Mouse (Mus musculus) MEL (cell line): Measurements from ENCODE around the gene Rpl18a. TPM values are rescaled to one million over a fixed set of nuclear protein-coding genes. Genes with fewer than 3 reads are reported as not detected.

ENCODE experiments used
- DNase-seq: peaks from one replicate; pipeline ENCODE4 v3.0.0; 2011; ENCODE audit warnings: low read depth, low spot score
- H3K27ac ChIP-seq: 2 replicates; pipeline ENCODE4 v1.5.1; 2012; ENCODE audit warnings: low read depth, mild to moderate bottlenecking, control low read depth, low read length, moderate library complexity; ENCODE audit not compliant: control insufficient read depth
- H3K27me3 ChIP-seq, 2 experiments: fragments of 150-350 bp in 1 of 2; sonication (generic) in 1 of 2; 2 replicates each; pipeline ENCODE4 v1.6.1; 2012; ENCODE audit warnings: low read length in 2 of 2, mild to moderate bottlenecking in 2 of 2, improper control_type of control experiment in 1 of 2, moderate library complexity in 1 of 2; ENCODE audit not compliant: insufficient read depth in 2 of 2, control insufficient read depth in 1 of 2
- H3K36me3 ChIP-seq, 2 experiments: 2 replicates each; pipeline ENCODE4 v1.6.1; 2012 to 2014; ENCODE audit warnings: low read length in 2 of 2, improper control_type of control experiment in 1 of 2, inconsistent platforms in 1 of 2, mild to moderate bottlenecking in 1 of 2; ENCODE audit not compliant: insufficient read depth in 2 of 2, control insufficient read depth in 1 of 2
- H3K4me1 ChIP-seq, 2 experiments: fragments of 150-350 bp in 1 of 2; sonication (generic) in 1 of 2; 2 replicates each; pipeline ENCODE4 v1.6.1; 2012; ENCODE audit warnings: low read length in 2 of 2, improper control_type of control experiment in 1 of 2, mild to moderate bottlenecking in 1 of 2; ENCODE audit not compliant: insufficient read depth in 2 of 2, control insufficient read depth in 1 of 2
- H3K4me3 ChIP-seq, 2 experiments: fragments of 150-350 bp in 1 of 2; sonication (generic) in 1 of 2; 2 replicates each; pipeline ENCODE4 v1.5.1; 2012; ENCODE audit warnings: low read depth in 2 of 2, low read length in 2 of 2, mild to moderate bottlenecking in 2 of 2, moderate library complexity in 2 of 2, control low read depth in 1 of 2, improper control_type of control experiment in 1 of 2; ENCODE audit not compliant: control insufficient read depth in 1 of 2, insufficient read depth in 1 of 2
- H3K79me2 ChIP-seq: 2 replicates; pipeline ENCODE4 v1.6.1; 2012; ENCODE audit warnings: mild to moderate bottlenecking, low read length, moderate library complexity; ENCODE audit not compliant: control insufficient read depth, poor library complexity, insufficient read depth
- H3K9ac ChIP-seq: 2 replicates; pipeline ENCODE4 v1.6.1; 2012; ENCODE audit warnings: low read depth, mild to moderate bottlenecking, control low read depth, low read length, moderate library complexity; ENCODE audit not compliant: control insufficient read depth, poor library complexity, severe bottlenecking
- H3K9me3 ChIP-seq: fragments of 150-350 bp; sonication (generic); replicated peaks from 2 replicates; pipeline ENCODE4 v1.6.1; 2012; ENCODE audit warnings: mild to moderate bottlenecking, low read length, improper control_type of control experiment, moderate library complexity; ENCODE audit not compliant: insufficient read depth
- BHLHE40 ChIP-seq: IDR thresholded peaks from 2 replicates; pipeline ENCODE4 v1.6.1; 2012; ENCODE audit warnings: low read depth, mild to moderate bottlenecking, inconsistent platforms, low read length, improper control_type of control experiment, borderline replicate concordance
- CTCF ChIP-seq, 3 experiments: IDR thresholded peaks in 2 of 3; conservative IDR thresholded peaks in 1 of 3; 2 replicates each; pipeline ENCODE4 v1.5.1; 2011 to 2012; ENCODE audit warnings: low read length in 3 of 3, low read depth in 2 of 3, mild to moderate bottlenecking in 2 of 3, improper control_type of control experiment in 1 of 3, inconsistent platforms in 1 of 3, mixed read lengths in 1 of 3, moderate library complexity in 1 of 3; ENCODE audit not compliant: control insufficient read depth in 1 of 3, insufficient read depth in 1 of 3, poor library complexity in 1 of 3, severe bottlenecking in 1 of 3
- E2F4 ChIP-seq: IDR thresholded peaks from 2 replicates; pipeline ENCODE4 v1.6.1; 2011; ENCODE audit warnings: low read depth, low read length, improper control_type of control experiment, borderline replicate concordance
- ELF1 ChIP-seq: IDR thresholded peaks from 2 replicates; pipeline ENCODE4 v1.6.1; 2014; ENCODE audit warnings: low read depth, mild to moderate bottlenecking, inconsistent platforms, low read length, improper control_type of control experiment, moderate library complexity
- GABPA ChIP-seq: IDR thresholded peaks from 2 replicates; pipeline ENCODE4 v1.6.1; 2012; ENCODE audit warnings: low read depth, mild to moderate bottlenecking, inconsistent platforms, low read length, improper control_type of control experiment, moderate library complexity
- GATA1 ChIP-seq: IDR thresholded peaks from 2 replicates; pipeline ENCODE4 v1.6.1; 2011; ENCODE audit warnings: low read depth, low read length, improper control_type of control experiment
- HCFC1 ChIP-seq: IDR thresholded peaks from 2 replicates; pipeline ENCODE4 v1.6.1; 2012; ENCODE audit warnings: low read depth, mild to moderate bottlenecking, inconsistent platforms, low read length, improper control_type of control experiment, moderate library complexity
- KAT2A ChIP-seq: conservative IDR thresholded peaks from 2 replicates; pipeline ENCODE4 v1.6.1; 2012; ENCODE audit warnings: low read depth, low read length, improper control_type of control experiment, inconsistent platforms
- MAFK ChIP-seq: IDR thresholded peaks from 2 replicates; pipeline ENCODE4 v1.6.1; 2011; ENCODE audit warnings: low read depth, mild to moderate bottlenecking, low read length, improper control_type of control experiment, borderline replicate concordance
- MAX ChIP-seq: IDR thresholded peaks from 2 replicates; pipeline ENCODE4 v1.6.1; 2011; ENCODE audit warnings: low read length, improper control_type of control experiment
- MAZ ChIP-seq: IDR thresholded peaks from 2 replicates; pipeline ENCODE4 v1.6.1; 2012; ENCODE audit warnings: low read depth, mild to moderate bottlenecking, inconsistent platforms, low read length, improper control_type of control experiment
- MXI1 ChIP-seq: IDR thresholded peaks from 2 replicates; pipeline ENCODE4 v1.6.1; 2011; ENCODE audit warnings: mild to moderate bottlenecking, low read depth, low read length, improper control_type of control experiment
- MYC ChIP-seq: IDR thresholded peaks from 2 replicates; pipeline ENCODE4 v1.6.1; 2011; ENCODE audit warnings: low read depth, mild to moderate bottlenecking, low read length, improper control_type of control experiment, moderate library complexity
- NELFE ChIP-seq: IDR thresholded peaks from 2 replicates; pipeline ENCODE4 v1.6.1; 2011; ENCODE audit warnings: low read depth, low read length, improper control_type of control experiment
- NRF1 ChIP-seq: IDR thresholded peaks from 2 replicates; pipeline ENCODE4 v1.6.1; 2014; ENCODE audit warnings: low read depth, mild to moderate bottlenecking, inconsistent platforms, low read length, improper control_type of control experiment, moderate library complexity; ENCODE audit not compliant: poor library complexity, insufficient read depth, severe bottlenecking
- POLR2A ChIP-seq, 2 experiments: IDR thresholded peaks; 2 replicates each; pipeline ENCODE4 v1.6.1; 2011 to 2012; ENCODE audit warnings: low read length in 2 of 2, mild to moderate bottlenecking in 2 of 2, control low read depth in 1 of 2, improper control_type of control experiment in 1 of 2, low read depth in 1 of 2, moderate library complexity in 1 of 2; ENCODE audit not compliant: control insufficient read depth in 1 of 2, insufficient read depth in 1 of 2, poor library complexity in 1 of 2
- POLR2AphosphoS2 ChIP-seq: IDR thresholded peaks from 2 replicates; pipeline ENCODE4 v1.6.1; 2011; ENCODE audit warnings: low read length, improper control_type of control experiment
- POLR2AphosphoS5 ChIP-seq: IDR thresholded peaks from 2 replicates; pipeline ENCODE4 v1.6.1; 2012; ENCODE audit warnings: low read depth, borderline replicate concordance, mild to moderate bottlenecking, inconsistent platforms, low read length, moderate library complexity, mixed read lengths
- RCOR1 ChIP-seq: IDR thresholded peaks from 2 replicates; pipeline ENCODE4 v1.6.1; 2012; ENCODE audit warnings: low read depth, mild to moderate bottlenecking, inconsistent platforms, low read length, improper control_type of control experiment
- SIN3A ChIP-seq: IDR thresholded peaks from 2 replicates; pipeline ENCODE4 v1.6.1; 2012; ENCODE audit warnings: low read length, improper control_type of control experiment, inconsistent platforms
- TAL1 ChIP-seq: IDR thresholded peaks from 2 replicates; pipeline ENCODE4 v1.6.1; 2012; ENCODE audit warnings: mild to moderate bottlenecking, inconsistent platforms, low read length, moderate library complexity, mixed read lengths
- UBTF ChIP-seq: IDR thresholded peaks from 2 replicates; pipeline ENCODE4 v1.6.1; 2012; ENCODE audit warnings: low read depth, mild to moderate bottlenecking, inconsistent platforms, low read length, improper control_type of control experiment, moderate library complexity, borderline replicate concordance; ENCODE audit not compliant: insufficient read depth
- USF1 ChIP-seq: IDR thresholded peaks from 2 replicates; pipeline ENCODE4 v1.6.1; 2014; ENCODE audit warnings: low read depth, mild to moderate bottlenecking, inconsistent platforms, low read length, improper control_type of control experiment, moderate library complexity
- USF2 ChIP-seq, 2 experiments: IDR thresholded peaks; 2 replicates each; pipeline ENCODE4 v1.6.1; 2011 to 2012; ENCODE audit warnings: improper control_type of control experiment in 2 of 2, low read length in 2 of 2, borderline replicate concordance in 1 of 2, inconsistent platforms in 1 of 2, low read depth in 1 of 2, mild to moderate bottlenecking in 1 of 2; ENCODE audit not compliant: insufficient read depth in 1 of 2
- ZC3H11A ChIP-seq: IDR thresholded peaks from 2 replicates; pipeline ENCODE4 v1.6.1; 2012; ENCODE audit warnings: low read depth, mild to moderate bottlenecking, inconsistent platforms, low read length, improper control_type of control experiment
- polyA plus RNA-seq, 2 experiments: library from polyadenylated mRNA; stranded (reverse) in 1 of 2; unstranded in 1 of 2; fragments of >175 nt in 1 of 2; fragments of >200 nt in 1 of 2; gene quantifications; 2 replicates each; pipeline versions ENCODE4 v1.2.1 to v1.2.4; 2012; ENCODE audit warnings: low replicate concordance in 2 of 2, low read depth in 1 of 2; ENCODE audit not compliant: insufficient read length in 2 of 2, insufficient read depth in 1 of 2, missing spikeins in 1 of 2
- total RNA-seq: library from RNA; depleted of rRNA; stranded (reverse); fragments of 300-350 nt; gene quantifications from 2 replicates; pipeline ENCODE4 v1.2.3, GENCODE M21; 2012

The Rpl18a gene
- total and polyA plus RNA-seq, 3 experiments: 5,399 to 5,671 TPM; not detected in 1

- no peaks in the 10 kb centered on the region for H3K27me3 ChIP-seq
- peak within 1 kb of the TSS; percentile 92 for H3K9ac ChIP-seq
- H3K9me3 ChIP-seq: no peaks in the 10 kb centered on the region
- H3K36me3 ChIP-seq: peaks cover 0 to 16% of the 10 kb centered on the region in 2 experiments; a peak in 2 of 4 replicates
- H3K27ac ChIP-seq: peak within 1 kb of the TSS; percentile 88
- peaks cover 0 to 32% of the 10 kb centered on the region in 2 experiments; a peak in 3 of 4 replicates for H3K4me1 ChIP-seq
- peak; percentile 90 for DNase-seq
- TF ChIP-seq USF1: peak; percentile 63
- TF ChIP-seq MAFK: no peak
- TF ChIP-seq GATA1: no peak
- peak; percentile 55; the same call in 1 of the 2 replicates for TF ChIP-seq POLR2AphosphoS2
- TF ChIP-seq NELFE: peak; percentile 62
- TF ChIP-seq USF2 (IDR thresholded peaks at IDR 0.05; ENCODE audit: borderline replicate concordance in 1 of 2, insufficient read depth in 1 of 2, low read depth in 1 of 2, low read length in 2 of 2): no peak
- no peak; the same call in 1 of the 2 replicates for TF ChIP-seq KAT2A
- TF ChIP-seq CTCF (IDR thresholded peaks at IDR 0.05 in 2 of 3, conservative IDR thresholded peaks at IDR 0.05 in 1 of 3; ENCODE audit: control insufficient read depth in 1 of 3, insufficient read depth in 1 of 3, low read depth in 2 of 3, low read length in 3 of 3, poor library complexity in 1 of 3, severe bottlenecking in 1 of 3): no peak
- TF ChIP-seq ELF1: peak; percentile 46; the same call in 1 of the 2 replicates
- TF ChIP-seq SIN3A: peak; percentile 63
- peak; percentile 76 for TF ChIP-seq MYC
- TF ChIP-seq ZC3H11A: no peak
- TF ChIP-seq E2F4: no peak
- TF ChIP-seq POLR2A (IDR thresholded peaks at IDR 0.05; ENCODE audit: control insufficient read depth in 1 of 2, insufficient read depth in 1 of 2, low read depth in 1 of 2, low read length in 2 of 2, poor library complexity in 1 of 2): peak; percentile 78 to 81
- peak; percentile 75 for TF ChIP-seq HCFC1
- 0 out of 2 replicates have a peak, but pooled peaks have one; percentile 6 for TF ChIP-seq NRF1
- TF ChIP-seq MAX: peak; percentile 76
- no peak for TF ChIP-seq RCOR1
- no peak for TF ChIP-seq GABPA
- TF ChIP-seq BHLHE40: peak; percentile 92
- no peak for TF ChIP-seq TAL1
- no peak for TF ChIP-seq UBTF
- TF ChIP-seq MXI1: peak; percentile 89
- TF ChIP-seq MAZ: peak; percentile 81; the same call in 1 of the 2 replicates
- no peak for TF ChIP-seq POLR2AphosphoS5
- H3K4me3 ChIP-seq: peak within 1 kb of the TSS; percentile 78 to 80
- peaks cover 29% of the 10 kb centered on the region for H3K79me2 ChIP-seq
Measured at GRCm38 (mm10) chr8:70905831-70906736, 8.9 kb upstream of the Rpl18a start, which contains the start of gene Map1s. TSS of gene Map1s (plus strand) at chr8:70905932.
